Mouse (Mus musculus) myocyte (in vitro differentiated cells): Measurements from ENCODE around the gene Rftn1. TPM values are rescaled to one million over a fixed set of nuclear protein-coding genes. Genes with fewer than 3 reads are reported as not detected.

Experiments used
- H3K27me3 ChIP-seq: one replicate; pipeline ENCODE4 v1.6.1; 2011; ENCODE audit not compliant: control insufficient read depth, insufficient read depth, insufficient read length
- H3K36me3 ChIP-seq: one replicate; pipeline ENCODE4 v1.6.1; 2011; ENCODE audit not compliant: control insufficient read depth, insufficient read depth
- H3K4me2 ChIP-seq: one replicate; pipeline ENCODE4 v1.6.1; 2011; ENCODE audit warnings: low read depth, control low read depth
- H3K4me3 ChIP-seq: one replicate; pipeline ENCODE4 v1.5.1; 2011; ENCODE audit warnings: mild to moderate bottlenecking, control low read depth, moderate library complexity
- H3K79me2 ChIP-seq: one replicate; pipeline ENCODE4 v1.6.1; 2011; ENCODE audit not compliant: control insufficient read depth, insufficient read depth
- H3ac ChIP-seq: one replicate; pipeline ENCODE4 v1.6.1; 2011; ENCODE audit not compliant: control insufficient read depth, insufficient read length
- CEBPB ChIP-seq: IDR thresholded peaks from 2 replicates; pipeline ENCODE4 v1.6.1; 2011; ENCODE audit warnings: mild to moderate bottlenecking, moderate library complexity; ENCODE audit not compliant: poor library complexity, insufficient read depth, severe bottlenecking
- E2F4 ChIP-seq: IDR thresholded peaks from one replicate; pipeline ENCODE4 v1.6.1; 2011; ENCODE audit warnings: mild to moderate bottlenecking, control low read depth, moderate library complexity; ENCODE audit not compliant: insufficient read depth
- MAX ChIP-seq: IDR thresholded peaks from one replicate; pipeline ENCODE4 v1.6.1; 2011; ENCODE audit warnings: low read depth, mild to moderate bottlenecking, control low read depth
- MYOD1 ChIP-seq, 3 experiments: IDR thresholded peaks; one replicate each; pipeline ENCODE4 v1.6.1; 2011; ENCODE audit warnings: control low read depth in 2 of 3, low read depth in 2 of 3, mild to moderate bottlenecking in 2 of 3, moderate library complexity in 1 of 3; ENCODE audit not compliant: insufficient read length in 2 of 3, control insufficient read depth in 1 of 3
- MYOG ChIP-seq, 3 experiments: IDR thresholded peaks; one replicate each; pipeline ENCODE4 v1.6.1; 2011; ENCODE audit warnings: control low read depth in 2 of 3, low read depth in 2 of 3, mild to moderate bottlenecking in 2 of 3; ENCODE audit not compliant: insufficient read length in 2 of 3, control insufficient read depth in 1 of 3, insufficient read depth in 1 of 3
- POLR2A ChIP-seq: IDR thresholded peaks from one replicate; pipeline ENCODE4 v1.6.1; 2011; ENCODE audit warnings: low read depth, mild to moderate bottlenecking, control low read depth, moderate library complexity; ENCODE audit not compliant: insufficient read length
- POLR2AphosphoS2 ChIP-seq: IDR thresholded peaks from one replicate; pipeline ENCODE4 v1.6.1; 2011; ENCODE audit warnings: low read depth, control low read depth; ENCODE audit not compliant: insufficient read length
- REST ChIP-seq: IDR thresholded peaks from one replicate; pipeline ENCODE4 v1.6.1; 2011; ENCODE audit warnings: mild to moderate bottlenecking, control low read depth, moderate library complexity; ENCODE audit not compliant: insufficient read depth, insufficient read length
- SRF ChIP-seq: IDR thresholded peaks from one replicate; pipeline ENCODE4 v1.6.1; 2011; ENCODE audit warnings: low read depth; ENCODE audit not compliant: control insufficient read depth, insufficient read length
- TCF12 ChIP-seq: IDR thresholded peaks from one replicate; pipeline ENCODE4 v1.6.1; 2011; ENCODE audit warnings: mild to moderate bottlenecking, control low read depth; ENCODE audit not compliant: poor library complexity, insufficient read depth, severe bottlenecking
- TCF3 ChIP-seq: IDR thresholded peaks from one replicate; pipeline ENCODE4 v1.6.1; 2011; ENCODE audit warnings: low read depth, control low read depth; ENCODE audit not compliant: insufficient read length
- USF1 ChIP-seq: IDR thresholded peaks from one replicate; pipeline ENCODE4 v1.6.1; 2011; ENCODE audit warnings: low read depth, mild to moderate bottlenecking, control low read depth, moderate library complexity
- polyA plus RNA-seq: library from polyadenylated mRNA; unstranded; fragments of >200 nt; fragmentation: generic; extraction: Trizol; gene quantifications from one replicate; pipeline ENCODE4 v1.2.1, GENCODE M21; 2012; ENCODE audit warnings: missing spikeins

The Rftn1 gene
- polyA plus RNA-seq, 1 experiment = 0.40 TPM

DNA sequence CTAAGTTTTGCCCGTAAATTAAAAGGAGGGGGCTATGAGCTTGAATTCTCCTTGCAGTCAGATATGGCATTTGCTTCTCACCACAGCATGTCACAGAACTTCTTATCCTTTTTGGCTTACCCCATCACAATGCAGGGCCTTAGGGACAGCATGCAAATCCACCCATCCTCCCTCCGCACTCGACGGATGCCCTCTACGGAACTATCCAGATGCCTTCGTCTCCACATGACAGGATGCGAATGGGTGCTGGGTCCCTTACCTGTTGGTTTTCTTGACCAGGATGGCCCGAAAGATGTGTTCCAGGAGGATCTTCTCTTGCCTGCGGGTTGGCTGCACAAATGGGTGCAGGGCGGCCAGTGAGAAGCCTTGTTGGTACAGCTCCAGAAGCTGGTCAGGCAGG, 83.7 kb downstream of the Rftn1 start:
- H3K79me2 ChIP-seq = no peaks in the 10 kb centered on the region
- H3K36me3 ChIP-seq = no peaks in the 10 kb centered on the region
- H3K4me2 ChIP-seq = no peak overlapping the region
- TF ChIP-seq SRF (no peak), USF1 (no peak), E2F4 (no peak), MAX (no peak), POLR2A (no peak), POLR2AphosphoS2 (no peak), TCF3 (no peak), REST (no peak), MYOD1 (IDR thresholded peaks at IDR 0.05; ENCODE audit: control insufficient read depth in 1 of 3, insufficient read length in 2 of 3, low read depth in 2 of 3) (no peak), TCF12 (no peak), MYOG (IDR thresholded peaks at IDR 0.05; ENCODE audit: control insufficient read depth in 1 of 3, insufficient read depth in 1 of 3, insufficient read length in 2 of 3, low read depth in 2 of 3) (no peak), CEBPB (no peak)
- H3K4me3 ChIP-seq = no peak overlapping the region
- no peaks in the 10 kb centered on the region for H3K27me3 ChIP-seq
- H3ac ChIP-seq = no peak overlapping the region

DNA sequence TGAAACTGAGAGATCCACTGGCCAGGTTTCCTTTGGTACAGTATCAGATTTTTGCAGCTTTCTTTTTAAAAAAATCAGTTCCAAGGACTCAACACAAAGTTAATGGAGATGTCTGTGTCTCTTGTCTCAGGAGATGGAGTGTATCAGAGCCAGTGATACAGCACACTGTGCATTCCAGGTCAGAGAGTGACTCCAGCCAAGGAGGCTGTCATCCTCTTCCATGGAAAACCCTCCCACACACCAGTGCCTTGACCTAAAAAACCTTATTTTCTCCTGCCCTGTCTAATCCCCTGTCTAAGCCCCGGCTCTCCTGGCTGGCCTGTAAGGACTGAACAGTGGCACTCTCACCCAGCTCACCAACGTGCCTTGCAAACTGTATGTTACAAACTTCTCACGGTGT, 86.3 kb downstream of the Rftn1 start:
- TF ChIP-seq CEBPB = no peak
- no peak for TF ChIP-seq POLR2A
- no peak for TF ChIP-seq MYOD1 (IDR thresholded peaks at IDR 0.05; ENCODE audit: control insufficient read depth in 1 of 3, insufficient read length in 2 of 3, low read depth in 2 of 3)
- TF ChIP-seq E2F4 = no peak
- TF ChIP-seq MAX = no peak
- no peak for TF ChIP-seq POLR2AphosphoS2
- no peak for TF ChIP-seq SRF
- TF ChIP-seq TCF12 = no peak
- no peak for TF ChIP-seq REST
- no peak for TF ChIP-seq MYOG (IDR thresholded peaks at IDR 0.05; ENCODE audit: control insufficient read depth in 1 of 3, insufficient read depth in 1 of 3, insufficient read length in 2 of 3, low read depth in 2 of 3)
- TF ChIP-seq TCF3 = no peak
- no peak for TF ChIP-seq USF1
- no peak overlapping the region for H3K4me2 ChIP-seq
- no peak overlapping the region for H3ac ChIP-seq
- H3K27me3 ChIP-seq = no peaks in the 10 kb centered on the region
- H3K36me3 ChIP-seq = no peaks in the 10 kb centered on the region
- no peak overlapping the region for H3K4me3 ChIP-seq
- H3K79me2 ChIP-seq = no peaks in the 10 kb centered on the region

DNA sequence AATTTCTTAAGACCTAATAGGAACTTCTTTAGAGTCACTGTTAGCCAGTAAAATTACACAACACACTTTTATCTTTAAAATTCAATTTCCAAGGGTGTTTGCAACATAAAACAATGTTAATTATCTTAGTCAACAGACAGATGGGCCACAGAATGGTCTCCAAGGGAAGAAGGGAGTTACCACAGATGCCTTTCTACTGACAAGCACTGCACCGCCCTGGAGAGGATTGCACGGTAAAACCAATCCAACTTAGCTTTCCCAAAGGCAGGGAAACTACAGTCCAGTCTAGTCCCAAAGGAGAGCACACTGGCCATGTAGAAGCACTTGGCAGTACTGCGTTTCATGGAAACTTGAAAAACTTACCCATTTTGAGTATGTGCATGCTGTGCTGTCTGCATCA, 89.1 kb downstream of the Rftn1 start:
- TF ChIP-seq MYOG (IDR thresholded peaks at IDR 0.05; ENCODE audit: control insufficient read depth in 1 of 3, insufficient read depth in 1 of 3, insufficient read length in 2 of 3, low read depth in 2 of 3) (no peak), SRF (no peak), REST (no peak), POLR2A (no peak), MAX (no peak), E2F4 (no peak), MYOD1 (IDR thresholded peaks at IDR 0.05; ENCODE audit: control insufficient read depth in 1 of 3, insufficient read length in 2 of 3, low read depth in 2 of 3) (no peak)

DNA sequence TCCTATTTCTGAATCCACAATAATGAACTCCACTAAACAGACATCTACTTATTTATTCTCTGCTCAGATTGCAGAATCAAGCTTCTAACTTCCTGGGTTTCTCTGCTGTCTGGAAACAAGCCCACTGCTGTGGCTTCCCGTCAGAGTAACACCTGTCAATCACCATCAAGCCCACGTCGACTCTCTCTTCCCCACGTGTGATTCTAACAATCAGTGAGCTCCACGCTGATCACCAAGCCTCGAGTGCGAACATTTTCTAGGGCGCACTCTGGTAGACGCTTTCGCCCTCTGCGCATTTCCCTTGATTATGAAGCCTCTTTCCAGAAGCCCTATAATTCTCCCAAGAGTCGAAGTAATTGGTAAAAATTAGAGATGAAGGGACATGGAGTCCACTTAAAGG, 90.4 kb downstream of the Rftn1 start:
- Histone ChIP-seq H3ac (no peak overlapping the region), H3K4me3 (no peak overlapping the region), H3K4me2 (no peak overlapping the region), H3K79me2 (no peaks in the 10 kb centered on the region), H3K36me3 (no peaks in the 10 kb centered on the region), H3K27me3 (no peaks in the 10 kb centered on the region)
- TF ChIP-seq CEBPB (no peak), TCF3 (no peak)

More for the DNA sequence above, 89.1 kb downstream of the Rftn1 start:
- Histone ChIP-seq H3K36me3 (no peaks in the 10 kb centered on the region), H3ac (no peak overlapping the region), H3K4me3 (no peak overlapping the region), H3K79me2 (no peaks in the 10 kb centered on the region), H3K4me2 (no peak overlapping the region), H3K27me3 (no peaks in the 10 kb centered on the region)

DNA sequence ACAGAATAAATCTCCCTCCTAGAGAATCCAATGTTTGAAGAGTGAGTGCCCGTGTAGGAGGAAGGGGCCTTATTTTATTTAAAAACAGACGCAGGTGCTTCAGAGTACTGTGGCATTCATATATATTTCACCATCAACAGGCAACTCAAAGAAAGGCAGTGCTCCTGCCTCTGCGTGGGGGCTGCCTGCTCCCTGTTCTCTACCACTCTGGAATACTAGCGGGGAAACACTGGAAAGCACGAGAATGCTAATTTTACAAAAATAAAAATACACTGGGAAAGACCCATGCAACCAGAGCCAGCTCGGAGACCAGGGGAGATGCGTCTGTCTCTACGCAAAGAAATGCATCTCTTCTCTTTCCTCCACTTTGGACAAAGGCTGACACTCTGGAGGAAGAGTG, 91.1 kb downstream of the Rftn1 start:
- TF ChIP-seq REST (no peak), E2F4 (no peak), TCF3 (no peak), MYOD1 (IDR thresholded peaks at IDR 0.05; ENCODE audit: control insufficient read depth in 1 of 3, insufficient read length in 2 of 3, low read depth in 2 of 3) (no peak)
- Histone ChIP-seq H3K36me3 (no peaks in the 10 kb centered on the region), H3K4me2 (no peak overlapping the region), H3K79me2 (no peaks in the 10 kb centered on the region), H3ac (no peak overlapping the region), H3K27me3 (no peaks in the 10 kb centered on the region), H3K4me3 (no peak overlapping the region)

DNA sequence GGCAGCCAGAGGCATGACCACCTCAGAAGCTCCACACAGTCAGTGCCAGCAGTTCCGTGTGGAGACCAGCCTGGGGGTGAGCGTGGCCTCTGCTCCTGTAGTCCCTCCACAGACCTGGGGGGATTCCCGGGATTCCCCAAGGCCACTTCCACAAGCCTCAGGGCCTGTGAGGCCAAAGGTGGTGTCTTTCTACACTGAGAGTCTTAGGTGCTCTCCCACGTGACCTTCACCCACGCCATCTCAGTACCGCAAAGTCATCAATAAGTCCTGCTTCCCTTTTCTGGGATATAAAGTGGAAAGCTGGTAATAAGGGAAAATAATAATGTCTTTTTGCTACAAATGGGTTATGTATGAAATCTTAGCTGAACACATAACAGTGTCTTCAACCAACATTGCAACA, 92.2 kb downstream of the Rftn1 start:
- H3K27me3 ChIP-seq = no peaks in the 10 kb centered on the region
- H3K79me2 ChIP-seq = no peaks in the 10 kb centered on the region
- H3K36me3 ChIP-seq = no peaks in the 10 kb centered on the region
- no peak overlapping the region for H3ac ChIP-seq
- H3K4me3 ChIP-seq = no peak overlapping the region
- no peak overlapping the region for H3K4me2 ChIP-seq
- TF ChIP-seq TCF12 (no peak), E2F4 (no peak), POLR2AphosphoS2 (no peak), MYOD1 (IDR thresholded peaks at IDR 0.05; ENCODE audit: control insufficient read depth in 1 of 3, insufficient read length in 2 of 3, low read depth in 2 of 3) (no peak), MYOG (IDR thresholded peaks at IDR 0.05; ENCODE audit: control insufficient read depth in 1 of 3, insufficient read depth in 1 of 3, insufficient read length in 2 of 3, low read depth in 2 of 3) (no peak), CEBPB (no peak), REST (no peak), SRF (no peak), TCF3 (no peak), POLR2A (no peak), USF1 (no peak), MAX (no peak)
